Mouse (Mus musculus) gastrocnemius, postnatal 36 days (tissue): ENCODE results near the gene Oog1. TPM values are rescaled to one million over a fixed set of nuclear protein-coding genes. Genes with fewer than 3 reads are reported as not detected.
"Not testable (repeated sequence)": the region's sequence is repeated elsewhere in the genome, so short reads cannot be mapped to it uniquely, and the experiment has no call there.

Source experiments
- DNase-seq, 2 experiments: peaks; one replicate each; pipeline ENCODE4 v3.0.0; 2022
- intact Hi-C: fragments of 180-260 bp; cut with DNase I; formaldehyde crosslinking; loops from one replicate; pipeline ENCODE4 v1.15.1; 2025
- long read RNA-seq, 2 experiments: library from polyadenylated mRNA; stranded (forward); transcript quantifications; one replicate each; pipeline ENCODE4 v2.0.0; 2021
- total RNA-seq, 2 experiments: library from RNA; stranded (reverse); gene quantifications; 2 replicates each; pipeline ENCODE4 v1.2.3; 2021

Gene Oog1
- not detected for total RNA-seq
- long read RNA-seq, experiment 1, result 0 reads
- long read RNA-seq, experiment 2, result 0 reads

DNA sequence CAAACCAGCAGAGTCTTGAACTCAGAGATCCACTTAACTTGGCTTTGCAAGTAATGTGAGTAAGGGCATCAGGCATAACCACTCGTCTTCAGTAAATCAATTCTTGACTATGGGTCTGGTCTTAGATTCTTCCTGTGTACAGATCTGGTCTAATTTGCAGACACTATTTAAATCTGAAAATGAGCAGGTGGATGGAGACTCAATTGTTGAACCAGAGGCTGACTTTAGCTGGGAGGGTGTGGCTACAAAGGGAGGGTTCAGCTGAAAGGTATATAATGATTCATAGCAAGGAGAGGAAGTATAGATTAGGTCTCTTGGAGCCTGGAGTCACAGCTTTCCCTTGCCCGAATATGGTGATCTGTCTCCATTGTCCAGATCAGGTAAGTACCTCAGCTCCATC is at the start of gene Oog1:
TSS of gene Oog1 (plus strand) at position 301 of the 400 bp plus-strand sequence.
- DNase-seq, intact Hi-C loops: not testable (repeated sequence)

- DNase-seq, intact Hi-C loops: not testable (repeated sequence)
Observed at GRCm38 (mm10) chr12:87601388-87601787, 1.1 kb upstream of the Oog1 start.

DNA sequence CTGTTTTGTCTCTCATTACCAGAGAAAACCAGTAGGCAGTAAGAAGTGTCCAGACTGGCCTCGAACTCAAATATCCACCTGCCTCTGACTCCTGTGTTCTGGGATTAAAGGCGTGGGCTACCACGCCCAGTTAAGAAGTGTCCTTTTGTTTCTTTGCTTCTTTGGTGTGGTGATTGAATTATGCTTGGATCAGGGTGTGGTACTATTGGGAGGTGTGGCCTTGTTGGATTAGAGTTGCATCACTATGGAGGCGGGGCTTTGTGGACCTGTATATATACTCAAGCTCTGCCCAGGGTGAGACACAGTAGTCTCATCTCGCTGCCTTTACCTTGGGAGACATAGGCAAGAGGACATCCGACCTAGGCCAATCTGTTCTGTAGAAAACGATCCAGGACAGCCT is 16.1 kb downstream of the Oog1 start, which contains the start of gene Gm4027:
TSS of gene Gm4027 (plus strand) at position 301 of the 400 bp plus-strand sequence.
- DNase-seq, intact Hi-C loops: not testable (repeated sequence)

DNA sequence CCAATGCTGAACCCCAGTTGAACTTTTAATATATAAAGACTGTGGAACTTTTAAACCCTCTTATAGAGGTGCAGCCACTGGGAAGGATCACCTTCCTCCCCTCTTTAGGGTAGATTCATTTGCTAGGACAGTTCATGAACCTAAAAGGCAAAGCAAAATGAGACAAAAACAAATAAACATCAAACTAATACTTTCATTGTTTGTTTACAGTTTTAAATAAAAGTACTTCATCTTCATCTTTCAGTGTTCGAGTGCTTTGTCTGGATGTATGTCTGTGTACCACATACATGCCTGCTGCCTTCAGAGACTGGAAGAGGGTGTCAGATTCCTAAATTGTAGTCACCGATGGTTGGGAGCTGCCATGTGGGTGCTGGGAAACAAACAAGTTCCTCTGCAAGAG is 42.0 kb downstream of the Oog1 start, which contains the start of gene Gm16381:
TSS of gene Gm16381 (minus strand) at position 101 of the 400 bp plus-strand sequence.
- intact Hi-C loops, DNase-seq: not testable (repeated sequence)

DNA sequence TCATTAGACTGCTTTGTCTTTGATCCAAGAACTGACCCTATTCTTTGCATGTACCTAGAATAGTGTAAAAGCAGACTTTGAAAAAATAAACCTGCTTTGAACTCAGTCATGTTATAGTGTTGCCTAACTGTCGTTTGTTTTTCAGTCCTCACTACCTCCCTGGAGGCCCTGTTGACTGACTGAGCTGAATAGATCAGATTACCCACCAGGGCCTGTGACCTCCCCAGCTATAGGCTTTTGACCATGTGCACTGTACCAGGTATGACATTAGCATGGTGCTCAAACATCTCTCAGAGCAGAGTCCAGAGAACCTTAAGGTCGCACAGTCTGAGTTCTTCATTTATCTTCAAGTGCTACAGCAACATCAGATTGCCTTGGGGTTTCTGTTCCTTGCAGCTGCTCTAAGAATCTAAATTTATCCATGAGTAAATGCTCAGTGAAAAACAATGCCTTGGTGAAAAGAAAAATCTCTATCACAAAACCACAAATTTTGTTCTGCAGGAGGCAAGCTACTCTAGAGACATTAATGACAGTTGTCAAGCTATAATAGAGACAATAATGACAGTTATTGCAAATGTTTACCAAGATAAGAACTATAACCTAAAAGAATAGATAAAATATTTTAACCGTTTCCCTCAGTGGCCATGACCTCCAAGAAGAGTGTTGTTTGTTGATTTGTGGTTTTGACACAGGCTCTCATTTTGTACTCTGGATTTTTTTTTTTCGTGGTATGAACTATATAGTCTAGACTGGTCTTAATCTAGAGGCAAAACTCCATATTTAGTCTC is 50.6 kb downstream of the Oog1 start:
- DNase-seq, intact Hi-C loops: not testable (repeated sequence)

Other genes starting within 250 kb of the Oog1 start
- gene Sptlc2, start 214.3 kb upstream of the Oog1 start, total RNA-seq, result 10 to 100 TPM in 1 of 2 experiments, 1 to 10 TPM in 1; 9.2 to 10.5 TPM
- 100 to 1,000 TPM; 139 to 146 TPM for gene Slirp, start 158.8 kb upstream of the Oog1 start, total RNA-seq
- 1 to 10 TPM; 3.5 to 6.7 TPM for gene Alkbh1, start 158.7 kb upstream of the Oog1 start, total RNA-seq
- gene Snw1, start 130.4 kb upstream of the Oog1 start, total RNA-seq, result 10 to 100 TPM; 39.0 to 47.6 TPM
- not detected for gene Gm5788, start 108.0 kb upstream of the Oog1 start, total RNA-seq
- gene Gm8300, start 88.4 kb upstream of the Oog1 start, total RNA-seq, result not detected
- gene Gm4027, start 16.2 kb downstream of the Oog1 start, total RNA-seq, result not detected
- not detected for gene Gm16381, start 41.9 kb downstream of the Oog1 start, total RNA-seq
- gene Gm21319, start 173.1 kb downstream of the Oog1 start, total RNA-seq, result not detected
- not detected for gene Gm21936, start 192.8 kb downstream of the Oog1 start, total RNA-seq
- not detected for gene BB287469, start 213.9 kb downstream of the Oog1 start, total RNA-seq
- gene Gm2001, start 239.7 kb downstream of the Oog1 start, total RNA-seq, result not detected